Mouse (Mus musculus) cortical plate, adult 2 months (tissue): Measurements from ENCODE around the gene Fggy. TPM values are rescaled to one million over a fixed set of nuclear protein-coding genes. Genes with fewer than 3 reads are reported as not detected.

Experiments
- H3K27ac ChIP-seq: fragments of 200-500 bp; 2 replicates; pipeline ENCODE4 v1.5.1; 2012; ENCODE audit warnings: low read length, control low read depth, inconsistent platforms; ENCODE audit not compliant: insufficient read depth
- H3K4me1 ChIP-seq: fragments of 200-500 bp; 2 replicates; pipeline ENCODE4 v1.6.1; 2011; ENCODE audit warnings: low read length; ENCODE audit not compliant: control insufficient read depth, insufficient read depth
- H3K4me3 ChIP-seq: fragments of 200-500 bp; 2 replicates; pipeline ENCODE4 v1.5.1; 2011; ENCODE audit warnings: mild to moderate bottlenecking, low read length, control low read depth; ENCODE audit not compliant: insufficient read depth
- CTCF ChIP-seq: fragments of 200-500 bp; IDR thresholded peaks from 2 replicates; pipeline ENCODE4 v1.5.1; 2011; ENCODE audit warnings: mild to moderate bottlenecking, control low read depth, low read length; ENCODE audit not compliant: insufficient read depth; ENCODE audit errors: extremely low read depth
- POLR2A ChIP-seq: fragments of 200-500 bp; IDR thresholded peaks from 2 replicates; pipeline ENCODE4 v1.6.1; 2011; ENCODE audit warnings: mild to moderate bottlenecking, low read length, control low read depth; ENCODE audit not compliant: insufficient read depth; ENCODE audit errors: extremely low read depth
- polyA plus RNA-seq: library from polyadenylated mRNA; depleted of rRNA; stranded (reverse); fragments of >200 nt; gene quantifications from 2 replicates; pipeline ENCODE4 v1.2.3, GENCODE M21; 2012

Gene Fggy
- polyA plus RNA-seq, 1 experiment, result 16.5 TPM

DNA sequence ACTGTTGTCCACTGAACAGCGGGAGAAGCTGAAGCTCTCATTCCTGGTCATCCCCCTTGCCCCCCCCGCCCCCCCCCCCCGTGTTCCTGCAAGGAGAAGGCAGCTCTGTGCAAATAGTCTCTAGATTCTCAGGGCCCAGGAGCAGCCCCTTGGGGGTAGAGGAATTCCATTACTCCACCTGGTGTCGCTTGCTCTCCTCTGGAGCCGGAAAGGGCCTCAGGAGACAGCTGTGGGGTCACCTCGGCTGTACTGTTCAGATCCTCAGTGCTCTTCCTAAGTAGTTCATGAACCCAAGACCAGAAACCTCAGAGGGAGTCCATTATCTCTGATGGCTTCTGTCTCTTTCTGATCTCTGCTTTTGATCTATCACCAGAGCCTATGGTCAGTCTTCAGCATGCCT is 341.4 kb downstream of the Fggy start:
- peaks cover 4% of the 10 kb centered on the region for H3K4me1 ChIP-seq
- H3K27ac ChIP-seq, result no peak overlapping the region
- no peak overlapping the region for H3K4me3 ChIP-seq
- TF ChIP-seq POLR2A (no peak), CTCF (no peak)

DNA sequence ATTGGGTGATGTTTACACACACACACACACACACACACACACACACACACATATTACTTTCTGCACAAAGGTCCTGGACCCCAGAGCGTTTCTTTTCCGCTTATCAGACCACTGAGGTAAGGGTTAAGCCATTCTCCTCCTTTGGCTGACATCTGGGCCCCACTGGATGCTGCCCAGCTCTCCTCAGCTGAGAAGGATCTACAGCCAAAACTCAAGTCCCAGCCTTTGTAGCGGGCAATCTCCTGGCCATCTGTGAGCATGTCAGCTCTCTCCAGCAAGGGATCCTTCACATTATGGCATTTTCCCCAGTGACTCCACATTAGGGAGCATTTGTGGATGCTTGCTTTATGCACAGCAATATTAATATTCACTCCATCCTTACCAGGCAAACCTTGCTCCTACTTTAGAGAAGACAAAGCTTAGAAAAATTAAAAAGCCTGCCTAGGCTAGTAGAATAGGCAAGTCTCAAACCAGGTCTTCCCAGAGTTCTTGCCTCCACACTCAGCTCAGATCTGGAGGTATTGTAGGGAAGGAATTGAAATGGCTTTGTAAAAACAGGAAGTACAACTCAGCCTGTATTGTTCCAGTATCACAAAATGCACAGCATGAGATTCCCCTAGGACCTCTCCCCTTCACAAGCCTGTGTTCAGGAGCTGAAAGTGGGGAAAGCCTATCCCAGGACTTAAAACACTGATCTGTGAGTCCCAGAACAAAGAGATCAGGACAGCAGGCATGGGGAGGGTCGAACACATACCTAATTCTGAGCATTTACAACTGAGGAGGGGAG is 342.8 kb downstream of the Fggy start:
- TF ChIP-seq CTCF (no peak), POLR2A (no peak)

DNA sequence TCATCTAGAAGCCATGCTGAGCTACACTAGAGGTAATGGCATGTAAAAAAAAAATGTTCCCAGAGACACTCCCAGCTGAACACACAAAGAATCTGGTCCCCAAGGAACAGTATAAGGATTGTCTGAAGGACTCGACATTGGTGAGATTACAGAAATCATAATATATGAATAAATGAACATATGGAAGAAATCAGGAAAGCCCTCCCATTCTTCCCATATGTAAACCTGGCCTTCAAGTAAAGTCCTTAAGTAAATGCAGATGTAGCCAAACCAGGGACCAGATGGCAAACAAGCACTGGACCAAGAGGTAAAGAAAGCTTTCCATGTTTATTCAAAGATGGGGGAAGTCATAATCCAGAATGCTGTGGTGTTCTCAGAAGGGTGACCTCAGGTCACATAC is 343.5 kb downstream of the Fggy start:
- TF ChIP-seq POLR2A, result no peak
- TF ChIP-seq CTCF, result no peak
- Histone ChIP-seq H3K27ac (no peak overlapping the region), H3K4me1 (peaks cover 4% of the 10 kb centered on the region), H3K4me3 (no peak overlapping the region)

More for the DNA sequence above, 342.8 kb downstream of the Fggy start:
- no peak overlapping the region for H3K4me3 ChIP-seq
- peaks cover 4% of the 10 kb centered on the region for H3K4me1 ChIP-seq
- no peak overlapping the region for H3K27ac ChIP-seq

DNA sequence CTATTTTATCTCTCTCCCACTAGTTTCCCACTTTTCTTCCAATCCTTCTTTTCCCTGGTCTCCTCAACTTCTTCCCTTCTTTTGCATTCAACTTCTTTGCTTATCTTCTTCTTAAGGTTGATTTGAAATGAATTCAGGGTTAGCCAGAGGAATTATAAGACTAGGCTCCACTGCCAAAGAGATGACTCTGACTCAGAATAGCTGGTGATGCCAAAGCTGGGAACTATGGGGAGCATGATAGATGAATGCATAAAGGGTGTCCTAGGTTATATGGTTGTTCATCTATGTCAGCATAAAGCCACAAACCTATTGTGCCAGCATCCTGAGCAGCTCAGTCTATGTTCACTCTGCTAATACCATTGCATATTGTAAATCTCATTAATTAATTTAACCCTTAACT is 348.8 kb downstream of the Fggy start:
- TF ChIP-seq POLR2A (no peak), CTCF (no peak)

DNA sequence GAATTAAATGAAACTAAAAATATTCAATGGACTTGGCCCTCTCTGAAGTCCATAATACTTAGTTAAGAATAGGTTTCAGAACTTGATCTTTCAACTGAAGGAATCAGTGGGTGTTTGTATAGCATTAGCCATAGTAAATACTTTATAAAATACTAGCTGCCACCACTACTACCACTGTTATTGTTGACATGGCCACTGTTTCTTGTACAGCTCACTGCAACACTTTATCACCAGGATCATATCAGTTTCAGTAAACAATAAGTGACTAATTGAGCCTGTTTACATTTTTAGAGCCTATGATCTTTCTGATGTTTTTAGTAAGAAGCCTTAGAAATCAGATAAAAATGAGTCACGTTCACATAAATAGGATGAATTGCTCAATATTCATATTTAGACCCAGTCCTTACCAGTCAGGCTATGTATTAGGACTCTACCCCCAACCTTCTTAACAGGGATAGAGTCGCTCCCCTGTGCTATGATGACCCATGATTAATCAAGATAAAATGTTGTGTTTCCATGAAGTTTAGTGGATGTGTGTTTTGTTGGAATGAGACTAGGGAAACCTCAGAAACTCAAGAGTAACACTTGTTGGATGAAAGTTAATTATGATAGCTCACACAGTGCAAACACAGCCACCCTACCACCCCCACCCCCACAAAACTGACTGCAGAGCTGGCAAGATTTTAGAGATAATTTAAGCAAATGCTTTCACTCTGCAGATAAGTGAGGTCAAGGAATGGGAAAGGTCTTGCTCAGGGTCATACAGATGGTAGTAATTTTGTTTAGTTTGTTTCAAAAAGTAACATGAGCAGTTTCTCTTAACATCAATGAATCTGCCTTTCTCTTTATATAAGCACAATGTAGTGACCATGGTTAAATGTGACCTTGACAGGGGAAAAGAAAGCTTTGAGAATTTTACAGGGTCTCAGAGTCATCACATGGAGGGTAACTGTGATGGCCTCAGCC is 352.7 kb downstream of the Fggy start:
- TF ChIP-seq CTCF (no peak), POLR2A (no peak)
- Histone ChIP-seq H3K4me3 (no peak overlapping the region), H3K27ac (no peak overlapping the region), H3K4me1 (0 out of 2 replicates have a peak, but pooled peaks cover 2% of the 10 kb centered on the region)

More for the DNA sequence above, 348.8 kb downstream of the Fggy start:
- Histone ChIP-seq H3K4me3 (no peak overlapping the region), H3K4me1 (no peaks in the 10 kb centered on the region), H3K27ac (no peak overlapping the region)

DNA sequence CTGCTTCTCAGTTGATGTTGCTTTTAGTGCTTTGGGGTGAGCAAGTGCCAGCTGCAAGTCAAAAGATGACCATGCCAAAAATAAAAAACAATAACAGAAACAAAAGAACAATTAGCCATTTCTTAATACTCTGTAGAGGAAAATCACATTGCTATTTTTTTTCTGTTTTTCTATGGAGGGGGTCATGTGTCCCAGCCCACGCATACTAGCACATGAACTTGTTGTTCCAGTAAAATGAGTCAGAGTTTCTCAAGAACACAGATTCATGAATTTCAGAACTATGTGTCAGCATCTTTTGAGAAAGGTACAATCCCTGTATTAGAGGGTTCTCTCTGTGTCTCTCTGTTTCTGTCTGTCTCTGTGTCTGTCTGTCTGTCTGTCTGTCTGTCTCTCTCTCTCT is 355.7 kb downstream of the Fggy start:
- no peak for TF ChIP-seq POLR2A
- no peak for TF ChIP-seq CTCF

DNA sequence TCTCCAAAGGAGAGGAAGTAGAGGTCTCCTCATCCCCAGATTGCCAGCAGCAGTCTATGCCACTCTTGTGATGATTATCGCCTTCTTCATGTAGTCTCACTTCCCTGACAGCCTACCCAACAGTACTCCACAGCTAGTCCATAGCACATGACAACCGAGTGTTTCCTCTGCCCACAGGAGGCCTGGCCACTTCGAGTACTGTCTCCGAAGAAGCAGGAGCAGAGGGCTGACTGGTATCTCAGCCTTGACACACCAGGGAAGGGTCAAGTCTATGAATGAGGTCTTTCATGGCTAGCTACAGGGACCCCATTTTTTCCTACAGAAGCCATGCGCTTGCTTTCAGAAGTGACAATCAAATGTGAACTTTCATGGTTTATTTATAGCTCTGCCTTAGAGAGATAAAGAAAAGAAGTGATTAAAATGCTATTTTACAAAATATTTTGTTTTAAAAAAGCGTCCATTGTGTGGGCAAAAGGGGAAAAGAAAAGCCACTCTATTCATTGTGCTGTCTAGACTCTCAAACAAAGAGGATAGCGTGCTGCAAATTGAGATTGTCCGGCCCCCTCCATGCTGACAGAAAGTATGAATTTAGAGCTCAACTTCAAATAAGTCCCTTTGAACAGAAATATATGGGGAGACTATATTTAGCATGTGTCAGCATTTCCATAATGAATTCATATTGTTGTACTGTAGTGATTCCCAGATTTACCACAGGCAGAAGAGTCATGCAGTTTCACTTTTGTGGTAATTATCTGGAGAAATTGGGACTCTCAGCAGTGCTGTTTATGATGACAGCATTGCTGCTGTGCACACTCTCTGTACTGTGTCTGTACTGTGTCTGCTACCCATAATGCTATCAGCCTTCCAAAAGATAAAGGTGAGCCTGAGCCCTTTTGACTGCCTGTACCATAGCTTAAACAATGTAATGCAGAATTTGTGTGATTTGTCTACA is 358.6 kb downstream of the Fggy start:
- H3K4me3 ChIP-seq, result no peak overlapping the region
- TF ChIP-seq POLR2A, result no peak
- TF ChIP-seq CTCF, result no peak
- peaks cover 7% of the 10 kb centered on the region for H3K4me1 ChIP-seq
- H3K27ac ChIP-seq, result no peak overlapping the region

More for the DNA sequence above, 355.7 kb downstream of the Fggy start:
- H3K4me3 ChIP-seq, result no peak overlapping the region
- peaks cover 7% of the 10 kb centered on the region for H3K4me1 ChIP-seq
- no peak overlapping the region for H3K27ac ChIP-seq

DNA sequence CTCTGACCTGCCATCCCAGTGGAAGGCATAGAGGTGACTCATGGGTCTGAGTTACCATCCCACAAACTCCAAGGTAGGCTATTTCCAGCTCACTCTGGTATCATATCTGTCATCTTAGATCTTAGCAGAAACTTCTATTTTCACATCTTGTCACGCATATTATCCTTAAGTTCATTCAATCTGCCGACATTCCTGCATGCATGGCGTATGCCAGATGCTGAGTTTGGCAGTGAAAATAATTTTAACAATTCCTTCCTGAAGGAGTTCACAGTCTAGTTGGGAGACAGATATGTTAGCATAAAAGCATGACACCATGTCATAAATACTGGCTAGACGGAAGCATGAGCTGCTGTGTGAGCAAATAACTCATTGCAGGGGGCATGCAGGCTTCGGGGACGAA is 360.4 kb downstream of the Fggy start:
- TF ChIP-seq CTCF (no peak), POLR2A (no peak)
- peaks cover 7% of the 10 kb centered on the region for H3K4me1 ChIP-seq
- no peak overlapping the region for H3K4me3 ChIP-seq
- H3K27ac ChIP-seq, result no peak overlapping the region

DNA sequence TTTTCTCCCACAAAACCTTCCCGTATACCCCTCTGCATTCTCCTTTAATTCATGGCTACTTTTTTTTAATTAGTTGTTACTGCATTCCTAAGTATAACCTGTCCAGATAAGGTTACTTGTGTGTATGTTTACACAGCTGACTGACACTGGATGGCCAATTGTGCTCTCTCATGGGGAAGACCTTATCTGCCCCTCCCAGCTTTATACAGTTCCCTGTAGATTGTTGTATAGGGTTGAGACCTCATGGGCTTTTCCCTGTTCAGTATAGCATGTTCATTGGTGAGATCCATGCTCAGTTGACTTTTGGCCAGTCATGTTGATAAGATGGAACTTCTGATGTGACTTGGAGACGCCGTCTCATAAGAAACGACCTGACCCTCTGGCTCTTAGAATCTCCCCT is 363.1 kb downstream of the Fggy start:
- TF ChIP-seq CTCF, result no peak
- TF ChIP-seq POLR2A, result no peak
- no peak overlapping the region for H3K27ac ChIP-seq
- no peak overlapping the region for H3K4me3 ChIP-seq
- peaks cover 5% of the 10 kb centered on the region for H3K4me1 ChIP-seq
